Mouse (Mus musculus) CH12.LX (cell line): ENCODE results near the gene Odf2l.

ENCODE experiments used
- CTCF ChIP-seq, 2 experiments: IDR thresholded peaks in 1 of 2; conservative IDR thresholded peaks in 1 of 2; 2 replicates each; pipeline ENCODE4 v1.5.1; 2011 to 2012; ENCODE audit warnings: low read depth in 2 of 2, low read length in 2 of 2, improper control_type of control experiment in 1 of 2, inconsistent platforms in 1 of 2, mild to moderate bottlenecking in 1 of 2, moderate library complexity in 1 of 2
- ETS1 ChIP-seq: conservative IDR thresholded peaks from 2 replicates; pipeline ENCODE4 v1.6.1; 2012; ENCODE audit warnings: low read depth, mild to moderate bottlenecking, inconsistent platforms, low read length, improper control_type of control experiment, moderate library complexity
- MAX ChIP-seq: IDR thresholded peaks from 2 replicates; pipeline ENCODE4 v1.6.1; 2011; ENCODE audit warnings: low read length, improper control_type of control experiment
- MEF2A ChIP-seq: IDR thresholded peaks from 2 replicates; pipeline ENCODE4 v1.6.1; 2014; ENCODE audit warnings: low read depth, mild to moderate bottlenecking, inconsistent platforms, low read length, improper control_type of control experiment, borderline replicate concordance
- POLR2AphosphoS2 ChIP-seq: IDR thresholded peaks from 2 replicates; pipeline ENCODE4 v1.6.1; 2011; ENCODE audit warnings: low read depth, low read length, improper control_type of control experiment
- ZNF384 ChIP-seq: IDR thresholded peaks from 2 replicates; pipeline ENCODE4 v1.6.1; 2012; ENCODE audit warnings: low read depth, low read length, improper control_type of control experiment, inconsistent platforms

DNA sequence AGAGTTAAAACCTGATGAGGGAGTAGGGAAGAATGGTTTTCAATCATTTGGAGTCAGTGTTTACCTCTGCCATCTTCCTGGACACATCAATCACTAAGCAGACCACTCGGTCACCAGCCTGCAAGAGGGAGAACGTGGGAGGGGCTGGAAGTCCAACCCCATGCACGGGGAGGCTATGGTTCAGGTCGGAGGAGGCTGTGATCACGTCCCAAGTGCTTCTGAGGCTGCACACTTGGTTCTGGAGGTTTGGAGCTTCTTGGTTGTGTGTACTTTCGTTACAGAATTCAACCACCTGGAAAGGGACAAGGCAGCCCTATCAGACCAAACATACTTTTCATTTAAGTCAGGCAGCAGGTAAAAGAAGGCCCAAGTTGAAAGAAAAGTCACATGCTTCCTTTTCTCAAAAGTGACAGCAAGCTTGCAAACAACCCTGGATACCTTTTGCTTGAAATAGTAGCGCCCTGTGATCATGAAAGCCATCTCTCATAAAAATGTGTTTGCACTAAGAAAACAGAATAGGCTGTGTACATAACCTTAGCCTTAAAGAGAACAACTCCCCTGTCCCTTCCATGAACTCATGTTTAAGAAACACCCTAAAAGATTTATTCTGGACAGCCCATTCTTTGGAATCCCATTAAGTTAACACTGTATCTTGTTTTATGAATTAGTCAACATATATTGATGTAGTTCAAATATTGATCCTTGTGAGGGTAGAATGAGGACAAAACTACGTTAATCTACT, 30.4 kb upstream of the Odf2l start:
- TF ChIP-seq ETS1 (no peak), MEF2A (no peak), MAX (no peak), CTCF (conservative IDR thresholded peaks at IDR 0.05 in 1 of 2, IDR thresholded peaks at IDR 0.05 in 1 of 2; ENCODE audit: low read depth in 2 of 2, low read length in 2 of 2) (no peak), ZNF384 (no peak), POLR2AphosphoS2 (no peak)
